Mouse (Mus musculus): ENCODE data around the gene Ascl4.

DNA sequence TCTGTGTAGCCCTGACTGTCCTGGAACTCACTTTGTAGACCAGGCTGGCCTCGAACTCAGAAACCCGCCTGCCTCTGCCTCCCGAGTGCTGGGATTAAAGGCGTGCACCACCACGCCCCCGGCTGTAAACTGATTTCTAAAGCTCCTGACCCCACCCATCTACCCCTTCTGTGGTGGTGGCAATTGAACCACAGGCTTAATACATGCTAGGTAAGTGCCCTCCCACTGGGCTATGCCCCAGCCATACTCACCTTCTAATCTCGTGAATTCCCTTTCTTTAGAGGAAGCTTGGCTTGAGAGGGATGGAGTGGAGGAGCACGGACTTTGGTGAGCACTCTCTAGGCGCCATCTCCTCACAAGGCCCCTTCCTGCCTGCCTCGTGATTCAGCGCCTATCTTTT, 2.5 kb downstream of the Ascl4 start:
- TF ChIP-seq ZNF384 (IDR thresholded peaks at IDR 0.05; ENCODE audit: low read depth, low read length): no peak
- TF ChIP-seq HCFC1 (IDR thresholded peaks at IDR 0.05; ENCODE audit: borderline replicate concordance, insufficient read depth, low read length): no peak
- no peak for TF ChIP-seq ZC3H11A (IDR thresholded peaks at IDR 0.05; ENCODE audit: borderline replicate concordance, low read depth, low read length)
- no peak for TF ChIP-seq MAFK (IDR thresholded peaks at IDR 0.05; ENCODE audit: insufficient read depth, low read depth, low read length)
- TF ChIP-seq CHD2 (IDR thresholded peaks at IDR 0.05; ENCODE audit: low read depth, low read length): no peak

Measured in ES-E14 (cell line).